Mouse (Mus musculus) stomach, embryonic 15.5 days (tissue): Measurements from ENCODE around the gene Mul1. TPM values are rescaled to one million over a fixed set of nuclear protein-coding genes. Genes with fewer than 3 reads are reported as not detected.

Source experiments
- ATAC-seq: fragments of 200-750 bp; cut with Nextera tagmentation; 2 replicates; pipeline ENCODE4 v1.8.0; 2017; ENCODE audit warnings: low read depth, moderate number of reproducible peaks, moderate TSS enrichment; ENCODE audit not compliant: insufficient read depth, low FRiP score
- H3K27ac ChIP-seq: fragments of 300-500 bp; sonication (generic); 2 replicates; pipeline ENCODE4 v1.5.1; 2015; ENCODE audit warnings: mild to moderate bottlenecking, inconsistent platforms
- H3K27me3 ChIP-seq: fragments of 300-500 bp; sonication (generic); replicated peaks from 2 replicates; pipeline ENCODE4 v1.6.1; 2015; ENCODE audit warnings: inconsistent platforms
- H3K36me3 ChIP-seq: fragments of 300-500 bp; sonication (generic); 2 replicates; pipeline ENCODE4 v1.6.1; 2015; ENCODE audit warnings: inconsistent platforms
- H3K4me1 ChIP-seq: fragments of 300-500 bp; sonication (generic); 2 replicates; pipeline ENCODE4 v1.6.1; 2015; ENCODE audit warnings: inconsistent platforms
- H3K4me2 ChIP-seq: fragments of 300-500 bp; sonication (generic); 2 replicates; pipeline ENCODE4 v1.6.1; 2015; ENCODE audit warnings: mild to moderate bottlenecking, inconsistent platforms
- H3K4me3 ChIP-seq: fragments of 300-500 bp; sonication (generic); replicated peaks from 2 replicates; pipeline ENCODE4 v1.5.1; 2015; ENCODE audit warnings: inconsistent platforms
- H3K9ac ChIP-seq: fragments of 300-500 bp; sonication (generic); 2 replicates; pipeline ENCODE4 v1.6.1; 2015; ENCODE audit warnings: inconsistent platforms
- H3K9me3 ChIP-seq: fragments of 300-500 bp; sonication (generic); 2 replicates; pipeline ENCODE4 v1.6.1; 2016; ENCODE audit warnings: inconsistent platforms
- WGBS: fragments of 180-500 bp; shearing (Covaris S2); methylation state at CpG from one replicate; pipeline ENCODE4 v1.1.7; 2015; 5-methylcytosine and 5-hydroxymethylcytosine counted together
- polyA plus RNA-seq: library from polyadenylated mRNA; unstranded; fragments of >200 nt; fragmentation: Nextera tagmentation; extraction: Ambion mirVana; gene quantifications from 2 replicates; pipeline ENCODE4 v1.2.1, GENCODE M21; 2015

The Mul1 gene
- polyA plus RNA-seq, 1 experiment from 2014 or later = 15.7 TPM

GRCm38 (mm10) chr4:138465446-138465845 is 31.0 kb downstream of the Mul1 start:
- WGBS = 51% methylated on average over 8 of the region's 8 CpGs
- Histone ChIP-seq H3K27me3 (no peaks in the 10 kb centered on the region), H3K9ac (no peak overlapping the region), H3K4me2 (no peak overlapping the region), H3K27ac (peak overlapping the region; percentile 94; the same call in 1 of the 2 replicates), H3K9me3 (no peaks in the 10 kb centered on the region), H3K4me1 (peaks cover 44% of the 10 kb centered on the region), H3K4me3 (no peak overlapping the region), H3K36me3 (no peaks in the 10 kb centered on the region)
- ATAC-seq = no peak

GRCm38 (mm10) chr4:138466690-138467089 is 32.2 kb downstream of the Mul1 start:
- peaks cover 49% of the 10 kb centered on the region for H3K4me1 ChIP-seq
- no peaks in the 10 kb centered on the region for H3K36me3 ChIP-seq
- ATAC-seq = no peak
- H3K27ac ChIP-seq = no peak overlapping the region
- H3K27me3 ChIP-seq = no peaks in the 10 kb centered on the region
- no peak overlapping the region for H3K4me2 ChIP-seq
- WGBS = 67% methylated on average over 6 of the region's 6 CpGs
- no peaks in the 10 kb centered on the region for H3K9me3 ChIP-seq
- H3K9ac ChIP-seq = no peak overlapping the region
- no peak overlapping the region for H3K4me3 ChIP-seq

- H3K4me1 ChIP-seq = peaks cover 47% of the 10 kb centered on the region
- no peak overlapping the region for H3K4me3 ChIP-seq
- no peak for ATAC-seq
- no peak overlapping the region for H3K9ac ChIP-seq
- H3K27ac ChIP-seq = no peak overlapping the region
- 77% methylated on average over 5 of the region's 5 CpGs for WGBS
- H3K4me2 ChIP-seq = no peak overlapping the region
- no peaks in the 10 kb centered on the region for H3K36me3 ChIP-seq
- no peaks in the 10 kb centered on the region for H3K9me3 ChIP-seq
- no peaks in the 10 kb centered on the region for H3K27me3 ChIP-seq
These were observed 33.0 kb downstream of the Mul1 start for GRCm38 (mm10) chr4:138467451-138467850.

GRCm38 (mm10) chr4:138469080-138469479 is 34.6 kb downstream of the Mul1 start:
- Histone ChIP-seq H3K4me3 (no peak overlapping the region), H3K9me3 (no peaks in the 10 kb centered on the region), H3K4me2 (peak overlapping the region; percentile 26; the same call in 1 of the 2 replicates), H3K27me3 (no peaks in the 10 kb centered on the region), H3K4me1 (peaks cover 31% of the 10 kb centered on the region), H3K9ac (no peak overlapping the region), H3K36me3 (no peaks in the 10 kb centered on the region), H3K27ac (0 out of 2 replicates have a peak overlapping the region, but pooled peaks have one; percentile 16)
- ATAC-seq = no peak
- WGBS = 10% methylated on average over 7 of the region's 7 CpGs

- H3K36me3 ChIP-seq = no peaks in the 10 kb centered on the region
- H3K9me3 ChIP-seq = no peaks in the 10 kb centered on the region
- H3K4me2 ChIP-seq = no peak overlapping the region
- no peak overlapping the region for H3K9ac ChIP-seq
- no peak for ATAC-seq
- WGBS = 43% methylated on average over 7 of the region's 7 CpGs
- H3K4me1 ChIP-seq = peaks cover 19% of the 10 kb centered on the region
- no peak overlapping the region for H3K27ac ChIP-seq
- no peak overlapping the region for H3K4me3 ChIP-seq
- H3K27me3 ChIP-seq = no peaks in the 10 kb centered on the region
These were observed 36.8 kb downstream of the Mul1 start for GRCm38 (mm10) chr4:138471241-138471640.

GRCm38 (mm10) chr4:138479595-138479994 is 45.1 kb downstream of the Mul1 start:
- H3K27ac ChIP-seq = no peak overlapping the region
- H3K27me3 ChIP-seq = no peaks in the 10 kb centered on the region
- H3K9me3 ChIP-seq = no peaks in the 10 kb centered on the region
- 75% methylated on average over 7 of the region's 7 CpGs for WGBS
- peaks cover 14% of the 10 kb centered on the region for H3K4me1 ChIP-seq
- H3K36me3 ChIP-seq = no peaks in the 10 kb centered on the region
- no peak overlapping the region for H3K4me2 ChIP-seq
- H3K4me3 ChIP-seq = no peak overlapping the region
- H3K9ac ChIP-seq = no peak overlapping the region
- ATAC-seq = no peak

DNA sequence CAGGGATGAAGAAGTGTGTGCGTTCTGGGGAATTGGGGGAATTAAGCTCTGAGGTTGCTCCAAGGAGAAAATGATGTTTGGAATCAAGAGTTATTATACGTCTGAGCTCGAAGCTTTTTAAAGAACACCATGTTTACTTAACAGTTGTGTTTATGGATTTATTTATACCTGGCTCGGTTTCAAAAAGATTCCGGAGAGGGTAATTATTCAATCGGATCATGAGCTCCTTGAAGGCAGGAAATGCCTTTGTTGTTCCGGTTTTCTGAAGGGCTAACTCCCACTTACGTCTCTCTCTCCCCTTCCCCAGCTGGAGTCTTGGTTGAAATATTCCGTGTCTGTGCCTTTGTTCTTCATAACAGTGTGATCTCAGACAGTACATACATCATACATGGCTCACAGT is 46.5 kb downstream of the Mul1 start:
- H3K9me3 ChIP-seq = no peaks in the 10 kb centered on the region
- H3K9ac ChIP-seq = no peak overlapping the region
- no peaks in the 10 kb centered on the region for H3K27me3 ChIP-seq
- WGBS = 18% methylated on average over 9 of the region's 9 CpGs
- H3K4me1 ChIP-seq = peaks cover 14% of the 10 kb centered on the region
- H3K4me3 ChIP-seq = no peak overlapping the region
- ATAC-seq = no peak
- H3K36me3 ChIP-seq = no peaks in the 10 kb centered on the region
- no peak overlapping the region for H3K4me2 ChIP-seq
- H3K27ac ChIP-seq = no peak overlapping the region

DNA sequence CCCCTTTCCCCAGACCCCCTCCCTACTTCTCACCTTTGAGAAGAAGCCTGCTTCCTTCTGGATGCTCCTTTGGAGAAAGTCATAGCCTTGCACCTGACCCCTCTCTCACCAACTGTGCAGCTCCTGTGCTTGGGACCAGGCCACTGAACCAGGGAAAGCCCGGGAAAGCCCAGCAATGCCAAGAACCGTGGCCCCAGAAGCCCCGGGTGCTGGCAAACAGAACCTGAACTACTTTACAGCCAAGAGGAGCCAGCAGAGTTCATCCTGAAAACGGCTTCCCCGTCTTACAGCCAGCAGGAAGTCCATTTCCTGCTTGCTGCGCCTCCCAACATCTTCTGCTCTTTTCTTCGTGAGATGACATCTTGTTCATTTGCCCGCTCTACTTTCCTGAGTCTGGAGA is 48.2 kb downstream of the Mul1 start:
- Histone ChIP-seq H3K9me3 (no peaks in the 10 kb centered on the region), H3K9ac (no peak overlapping the region), H3K27me3 (no peaks in the 10 kb centered on the region), H3K36me3 (no peaks in the 10 kb centered on the region), H3K4me1 (peaks cover 11% of the 10 kb centered on the region; the same call in 1 of the 2 replicates), H3K4me3 (no peak overlapping the region), H3K4me2 (no peak overlapping the region), H3K27ac (no peak overlapping the region)
- WGBS = 66% methylated on average over 8 of the region's 8 CpGs
- no peak for ATAC-seq

DNA sequence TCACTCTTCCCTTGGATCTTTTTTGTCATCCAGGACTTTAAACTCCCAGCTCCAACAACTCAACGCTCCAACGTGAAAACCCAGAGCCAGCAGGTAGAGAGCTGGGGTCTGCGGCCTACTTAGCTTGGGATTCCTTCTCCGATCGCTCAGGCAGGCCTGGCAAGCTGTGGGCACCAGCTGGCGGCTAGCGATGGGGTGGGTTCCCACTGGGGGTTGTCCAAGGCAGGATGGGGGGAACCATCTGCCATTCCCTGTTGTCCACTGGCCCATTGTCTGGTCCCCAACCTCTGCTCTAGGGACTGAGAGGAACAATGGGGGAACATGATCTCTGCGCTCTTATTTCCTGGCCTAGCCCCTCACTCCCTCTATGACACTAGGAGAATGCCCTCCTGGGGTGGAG is 53.8 kb downstream of the Mul1 start:
- Histone ChIP-seq H3K9ac (no peak overlapping the region), H3K27ac (no peak overlapping the region), H3K4me1 (peaks cover 5% of the 10 kb centered on the region; the same call in 1 of the 2 replicates), H3K4me3 (no peak overlapping the region), H3K9me3 (no peaks in the 10 kb centered on the region), H3K4me2 (no peak overlapping the region), H3K27me3 (no peaks in the 10 kb centered on the region), H3K36me3 (no peaks in the 10 kb centered on the region)
- no peak for ATAC-seq
- 69% methylated on average over 8 of the region's 8 CpGs for WGBS

DNA sequence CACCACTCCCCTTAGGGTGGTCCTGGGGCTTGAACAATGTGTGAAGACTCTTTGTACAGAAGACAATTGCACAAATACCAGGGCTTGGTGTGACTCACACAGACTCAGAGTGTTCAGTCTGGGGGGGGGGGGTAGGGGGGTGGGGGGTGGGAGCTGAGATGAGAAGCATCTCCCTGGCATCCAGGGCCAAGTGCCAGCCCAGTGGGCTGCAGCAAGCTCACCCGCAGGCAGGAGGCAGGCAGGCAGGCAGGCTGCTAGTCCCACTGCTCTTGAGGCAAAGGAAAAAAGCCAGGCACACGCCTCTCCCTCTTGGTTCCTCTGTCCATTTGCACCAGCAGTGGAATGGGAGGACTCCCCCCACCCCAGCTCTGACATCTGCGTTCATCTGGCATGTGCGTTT is 56.6 kb downstream of the Mul1 start:
- Histone ChIP-seq H3K27me3 (no peaks in the 10 kb centered on the region), H3K27ac (no peak overlapping the region), H3K9ac (no peak overlapping the region), H3K36me3 (no peaks in the 10 kb centered on the region), H3K4me2 (no peak overlapping the region), H3K4me1 (peaks cover 32% of the 10 kb centered on the region), H3K4me3 (no peak overlapping the region), H3K9me3 (no peaks in the 10 kb centered on the region)
- ATAC-seq = no peak
- WGBS = 87% methylated on average over 4 of the region's 4 CpGs

Other genes starting within 250 kb of the Mul1 start
- gene Hp1bp3, start 218.4 kb upstream of the Mul1 start, polyA plus RNA-seq = 129 and 131 TPM in 2 replicates
- gene Sh2d5, start 184.3 kb upstream of the Mul1 start, polyA plus RNA-seq = 0.85 and 0.88 TPM in 2 replicates
- gene Kif17, start 184.2 kb upstream of the Mul1 start, polyA plus RNA-seq = 1.7 and 1.9 TPM in 2 replicates
- gene Ddost, start 129.9 kb upstream of the Mul1 start, polyA plus RNA-seq = 396 and 428 TPM in 2 replicates
- gene Pink1, start 108.4 kb upstream of the Mul1 start, polyA plus RNA-seq = 41.4 and 43.8 TPM in 2 replicates
- gene Cda, start 66.7 kb upstream of the Mul1 start, polyA plus RNA-seq = 14.5 and 19.3 TPM in 2 replicates
- 0.31 TPM in 1 of 2 replicates, not detected in the other for gene Fam43b, start 38.1 kb upstream of the Mul1 start, polyA plus RNA-seq
- gene Camk2n1, start 19.6 kb downstream of the Mul1 start, polyA plus RNA-seq = 5.0 and 5.2 TPM in 2 replicates
- 0.32 and 0.37 TPM in 2 replicates for gene Vwa5b1, start 201.2 kb downstream of the Mul1 start, polyA plus RNA-seq